Mouse (Mus musculus): ENCODE data around the gene Mc3r.

- no peak for TF ChIP-seq GATA1 (IDR thresholded peaks at IDR 0.05; ENCODE audit: borderline replicate concordance, low read length)
- no peak for TF ChIP-seq FLI1 (IDR thresholded peaks at IDR 0.05; ENCODE audit: low read length)
Observed at GRCm38 (mm10) chr2:172278979-172279378, 30.7 kb downstream of the Mc3r start.
